Mouse (Mus musculus) embryonic facial prominence, embryonic 10.5 days (tissue): ENCODE measurements around the gene Wnk4. TPM values are rescaled to one million over a fixed set of nuclear protein-coding genes. Genes with fewer than 3 reads are reported as not detected.

Experiments used
- DNase-seq: peaks from one replicate; pipeline ENCODE4 v3.0.0-alpha.2; 2017; ENCODE audit warnings: low spot score
- H3K27ac ChIP-seq: fragments of 300-500 bp; sonication (generic); replicated peaks from 2 replicates; pipeline ENCODE4 v1.5.1; 2016; ENCODE audit warnings: mild to moderate bottlenecking
- H3K27me3 ChIP-seq: fragments of 300-500 bp; sonication (generic); replicated peaks from 2 replicates; pipeline ENCODE4 v1.6.1; 2016; ENCODE audit warnings: low read depth, mild to moderate bottlenecking; ENCODE audit not compliant: poor library complexity, severe bottlenecking
- H3K36me3 ChIP-seq: fragments of 300-500 bp; sonication (generic); replicated peaks from 2 replicates; pipeline ENCODE4 v1.6.1; 2016; ENCODE audit warnings: mild to moderate bottlenecking, moderate library complexity
- H3K4me1 ChIP-seq: fragments of 300-500 bp; sonication (generic); 2 replicates; pipeline ENCODE4 v1.6.1; 2016
- H3K4me3 ChIP-seq: fragments of 300-500 bp; sonication (generic); 2 replicates; pipeline ENCODE4 v1.5.1; 2016; ENCODE audit warnings: mild to moderate bottlenecking, moderate library complexity
- H3K9me3 ChIP-seq: fragments of 300-500 bp; sonication (generic); 2 replicates; pipeline ENCODE4 v1.6.1; 2016; ENCODE audit warnings: mild to moderate bottlenecking
- WGBS: fragments of 180-500 bp; shearing (Covaris S2); methylation state at CpG from one replicate; pipeline ENCODE4 v1.1.7; 2016; 5-methylcytosine and 5-hydroxymethylcytosine counted together
- polyA plus RNA-seq: library from polyadenylated mRNA; unstranded; fragments of >200 nt; fragmentation: Nextera tagmentation; extraction: Ambion mirVana; gene quantifications from 2 replicates; pipeline ENCODE4 v1.2.1, GENCODE M21; 2016

The Wnk4 gene
- polyA plus RNA-seq, 1 experiment from 2014 or later, result 8.3 TPM

- H3K36me3 ChIP-seq, result no peaks in the 10 kb centered on the region
- WGBS, result 80% methylated on average over 6 of the region's 6 CpGs
- peaks cover 46% of the 10 kb centered on the region for H3K27me3 ChIP-seq
- DNase-seq, result no peak
- peak overlapping the region; percentile 82 for H3K4me3 ChIP-seq
- peaks cover 48% of the 10 kb centered on the region for H3K4me1 ChIP-seq
- peak overlapping the region; percentile 20; the same call in 1 of the 2 replicates for H3K27ac ChIP-seq
- no peaks in the 10 kb centered on the region for H3K9me3 ChIP-seq
Observed at GRCm38 (mm10) chr11:101247521-101248030, 12.8 kb upstream of the Wnk4 start.

GRCm38 (mm10) chr11:101248258-101248994 is 11.9 kb upstream of the Wnk4 start:
- WGBS, result 34% methylated on average over 14 of the region's 14 CpGs
- no peak overlapping the region; the same call in 1 of the 2 replicates for H3K27ac ChIP-seq
- H3K27me3 ChIP-seq, result peaks cover 46% of the 10 kb centered on the region
- H3K9me3 ChIP-seq, result no peaks in the 10 kb centered on the region
- peak; percentile 70 for DNase-seq
- H3K36me3 ChIP-seq, result no peaks in the 10 kb centered on the region
- H3K4me1 ChIP-seq, result peaks cover 54% of the 10 kb centered on the region
- peak overlapping the region; percentile 9; the same call in 1 of the 2 replicates for H3K4me3 ChIP-seq

GRCm38 (mm10) chr11:101251031-101251430 is 9.3 kb upstream of the Wnk4 start:
- WGBS, result 79% methylated on average over 2 of the region's 2 CpGs
- Histone ChIP-seq H3K4me3 (no peak overlapping the region), H3K4me1 (peaks cover 43% of the 10 kb centered on the region), H3K9me3 (no peaks in the 10 kb centered on the region), H3K36me3 (peaks cover 4% of the 10 kb centered on the region), H3K27me3 (peaks cover 24% of the 10 kb centered on the region), H3K27ac (no peak overlapping the region)
- DNase-seq, result no peak

DNA sequence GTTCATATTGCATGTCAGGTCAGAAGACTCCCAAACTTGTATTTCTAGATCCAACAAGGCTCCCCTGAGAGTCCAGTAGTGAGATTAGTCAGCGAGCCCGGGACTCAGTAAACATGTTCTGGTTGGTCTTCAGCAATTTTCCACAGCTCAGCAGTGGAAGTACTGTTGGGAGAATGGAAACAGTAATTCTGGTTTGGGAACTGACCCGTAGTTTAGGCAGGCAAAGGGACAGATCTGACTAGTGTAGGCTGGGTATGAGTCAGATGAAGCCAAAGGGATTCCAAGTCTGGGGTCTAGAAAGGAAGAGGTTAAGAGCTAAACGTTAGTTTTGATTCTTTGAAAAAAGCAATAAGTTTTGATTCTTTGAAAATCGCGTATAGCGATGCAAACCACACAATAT is 7.4 kb upstream of the Wnk4 start:
- DNase-seq, result no peak

DNA sequence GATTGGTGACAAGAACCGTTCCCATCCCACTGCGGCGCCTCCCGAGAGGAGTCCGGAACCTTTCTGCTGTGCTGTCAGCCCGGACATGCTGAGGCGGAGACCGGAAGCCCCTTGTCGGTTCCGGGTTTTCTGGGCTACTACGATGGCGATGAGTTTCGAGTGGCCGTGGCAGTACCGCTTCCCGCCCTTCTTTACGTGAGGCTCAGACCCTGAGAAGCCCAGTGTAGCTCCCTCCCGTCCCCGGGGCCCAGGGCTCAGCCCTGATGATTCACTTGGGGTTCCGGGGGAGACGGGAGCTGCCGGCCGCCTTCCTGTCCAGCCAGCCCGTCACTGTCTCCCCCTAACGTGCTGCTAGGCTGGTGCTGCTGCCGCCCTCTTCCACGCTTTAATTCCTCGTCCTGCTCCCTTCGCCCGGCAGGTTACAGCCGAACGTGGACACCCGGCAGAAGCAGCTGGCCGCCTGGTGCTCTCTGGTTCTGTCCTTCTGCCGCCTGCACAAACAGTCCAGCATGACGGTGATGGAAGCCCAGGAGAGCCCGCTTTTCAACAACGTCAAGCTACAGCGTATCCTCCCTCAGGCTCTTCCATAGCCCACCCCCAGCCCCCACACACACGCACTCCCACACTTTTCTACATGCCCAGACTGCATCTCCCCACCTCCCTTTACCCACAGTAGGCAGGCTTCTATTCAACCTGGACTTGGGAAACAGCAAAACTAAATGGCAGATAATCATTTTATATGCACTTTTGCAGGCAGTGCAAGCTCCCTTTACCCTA is 6.6 kb upstream of the Wnk4 start, which contains the start of gene Vps25:
TSS of gene Vps25 (plus strand) at position 95 of the 777 bp plus-strand sequence.
- peak; percentile 88 for DNase-seq
- H3K4me3 ChIP-seq, result peak within 1 kb of the TSS; percentile 95
- 0 out of 2 replicates have a peak, but pooled peaks cover 3% of the 10 kb centered on the region for H3K27me3 ChIP-seq
- H3K27ac ChIP-seq, result peak within 1 kb of the TSS; percentile 95
- no peaks in the 10 kb centered on the region for H3K9me3 ChIP-seq
- under 1% methylated on average over 40 of the region's 40 CpGs for WGBS
- H3K4me1 ChIP-seq, result peaks cover 24% of the 10 kb centered on the region
- H3K36me3 ChIP-seq, result peaks cover 30% of the 10 kb centered on the region

More for the DNA sequence above, 7.4 kb upstream of the Wnk4 start:
- peak overlapping the region; percentile 95 for H3K27ac ChIP-seq
- H3K4me1 ChIP-seq, result peaks cover 25% of the 10 kb centered on the region
- peaks cover 5% of the 10 kb centered on the region for H3K27me3 ChIP-seq
- H3K9me3 ChIP-seq, result no peaks in the 10 kb centered on the region
- 16% methylated on average over 7 of the region's 7 CpGs for WGBS
- H3K4me3 ChIP-seq, result peak overlapping the region; percentile 95
- H3K36me3 ChIP-seq, result peaks cover 21% of the 10 kb centered on the region

GRCm38 (mm10) chr11:101255826-101256775 is 4.3 kb upstream of the Wnk4 start:
- Histone ChIP-seq H3K4me1 (peaks cover 47% of the 10 kb centered on the region), H3K27ac (no peak overlapping the region), H3K27me3 (peaks cover 8% of the 10 kb centered on the region), H3K9me3 (no peaks in the 10 kb centered on the region), H3K4me3 (no peak overlapping the region), H3K36me3 (peaks cover 35% of the 10 kb centered on the region)
- 92% methylated on average over 13 of the region's 13 CpGs for WGBS
- no peak for DNase-seq

DNA sequence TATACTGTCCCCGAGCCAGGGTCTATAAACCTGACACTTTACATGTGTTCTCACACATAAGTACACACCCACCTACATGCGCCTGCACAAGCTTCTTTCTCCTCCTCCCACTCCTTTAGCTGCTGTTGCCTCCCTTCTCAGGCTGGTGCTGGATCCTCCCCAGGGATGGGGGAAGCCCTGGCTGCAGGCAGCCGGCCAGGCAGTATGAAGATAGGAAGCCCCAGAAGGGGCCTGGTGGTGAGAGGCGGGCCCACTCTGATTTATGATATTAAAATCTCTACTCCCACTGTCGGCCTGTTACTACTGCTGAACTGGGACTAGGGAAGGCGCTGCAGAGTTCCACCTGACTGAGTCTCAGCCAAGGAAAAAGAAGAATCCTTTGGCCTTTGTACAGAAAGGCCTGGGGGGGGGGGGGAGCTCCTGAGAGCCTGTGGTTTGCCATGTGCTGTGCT is 1.1 kb upstream of the Wnk4 start:
- Histone ChIP-seq H3K27ac (peak overlapping the region; percentile 76), H3K4me3 (peak overlapping the region; percentile 70), H3K36me3 (peaks cover 35% of the 10 kb centered on the region), H3K4me1 (peaks cover 65% of the 10 kb centered on the region), H3K27me3 (peaks cover 40% of the 10 kb centered on the region), H3K9me3 (no peaks in the 10 kb centered on the region)
- WGBS, result 52% methylated on average over 6 of the region's 6 CpGs
- no peak for DNase-seq

- Histone ChIP-seq H3K4me3 (peak overlapping the region; percentile 70), H3K9me3 (no peaks in the 10 kb centered on the region), H3K27me3 (peaks cover 56% of the 10 kb centered on the region), H3K36me3 (peaks cover 32% of the 10 kb centered on the region), H3K4me1 (peaks cover 73% of the 10 kb centered on the region), H3K27ac (peak overlapping the region; percentile 76)
- DNase-seq, result no peak
- WGBS, result 1% methylated on average over 30 of the region's 30 CpGs
Observed at GRCm38 (mm10) chr11:101260826-101261380, 536 bp downstream of the Wnk4 start.

DNA sequence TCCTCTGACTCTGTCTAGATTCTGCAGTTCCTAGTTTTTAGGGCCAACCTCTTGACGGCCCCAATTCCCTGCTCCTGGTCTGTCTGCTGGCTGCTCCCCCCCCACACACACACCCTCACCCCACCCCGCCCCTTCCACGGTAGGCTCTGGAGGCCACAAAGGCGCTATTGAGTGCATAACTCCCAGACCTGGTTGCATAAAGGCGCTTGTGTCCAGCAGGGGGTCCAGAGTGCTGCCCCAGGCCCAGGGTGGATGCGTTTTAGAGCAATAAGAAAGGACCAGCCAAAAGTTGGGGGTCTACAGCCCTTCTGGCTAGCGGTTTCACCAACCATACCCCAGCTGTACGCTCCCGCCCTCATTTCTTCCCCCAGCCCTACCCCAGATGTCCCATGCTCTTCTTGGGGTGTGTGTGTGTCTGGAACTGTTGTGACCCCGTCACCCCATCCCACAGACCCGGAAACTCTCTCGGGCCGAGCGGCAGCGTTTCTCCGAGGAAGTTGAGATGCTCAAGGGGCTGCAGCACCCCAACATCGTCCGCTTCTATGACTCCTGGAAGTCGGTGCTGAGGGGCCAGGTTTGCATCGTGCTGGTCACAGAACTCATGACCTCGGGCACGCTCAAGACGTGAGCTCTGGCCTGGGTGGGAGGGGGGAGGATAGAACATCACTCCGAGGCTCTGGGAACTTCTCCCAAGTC is 2.1 kb downstream of the Wnk4 start:
- Histone ChIP-seq H3K27ac (0 out of 2 replicates have a peak overlapping the region, but pooled peaks have one; percentile 30), H3K36me3 (peaks cover 19% of the 10 kb centered on the region), H3K4me3 (peak overlapping the region; percentile 70), H3K27me3 (peaks cover 71% of the 10 kb centered on the region), H3K4me1 (peaks cover 76% of the 10 kb centered on the region), H3K9me3 (no peaks in the 10 kb centered on the region)
- 1% methylated on average over 24 of the region's 24 CpGs for WGBS
- DNase-seq, result peak; percentile 59

DNA sequence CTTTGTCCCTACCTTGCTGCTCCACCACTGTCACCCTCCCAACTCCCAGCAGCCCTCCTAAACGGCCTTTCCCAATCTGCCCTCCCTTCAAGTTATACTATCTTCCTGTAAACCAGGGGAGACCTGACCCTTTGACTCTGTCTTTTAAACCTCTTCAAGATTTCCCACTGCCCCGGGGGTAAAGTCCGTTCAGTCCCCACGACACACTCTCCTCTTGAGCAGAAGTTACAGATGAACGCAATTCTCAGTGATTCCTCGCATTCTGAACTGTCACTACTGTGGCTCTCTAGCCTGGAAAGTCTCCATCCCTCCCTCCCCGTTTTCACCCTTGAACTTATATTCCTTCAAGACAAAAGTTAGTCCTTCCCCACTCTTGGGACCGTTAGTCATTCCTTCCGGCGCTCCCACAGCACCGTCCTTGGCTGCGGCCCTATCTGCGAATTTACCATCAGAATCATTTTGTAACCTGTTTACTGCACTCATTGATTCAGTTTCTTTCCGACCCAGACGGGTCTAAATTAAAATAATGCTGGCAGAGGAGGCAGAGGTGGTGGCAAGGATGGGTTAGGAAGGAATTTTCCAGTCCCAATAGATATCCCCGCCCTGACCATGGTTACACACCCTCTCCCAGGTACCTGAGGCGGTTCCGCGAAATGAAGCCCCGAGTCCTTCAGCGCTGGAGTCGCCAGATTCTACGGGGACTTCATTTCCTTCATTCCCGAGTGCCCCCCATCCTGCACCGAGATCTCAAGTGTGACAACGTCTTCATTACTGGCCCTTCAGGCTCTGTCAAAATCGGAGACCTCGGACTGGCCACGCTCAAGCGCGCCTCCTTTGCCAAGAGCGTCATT is 3.0 kb downstream of the Wnk4 start:
- no peak for DNase-seq
- Histone ChIP-seq H3K4me1 (peaks cover 72% of the 10 kb centered on the region), H3K27me3 (peaks cover 80% of the 10 kb centered on the region), H3K4me3 (peak overlapping the region; percentile 70), H3K27ac (no peak overlapping the region), H3K36me3 (peaks cover 9% of the 10 kb centered on the region; the same call in 1 of the 2 replicates), H3K9me3 (no peaks in the 10 kb centered on the region)
- WGBS, result 2% methylated on average over 32 of the region's 32 CpGs
